In genomic region chr2:44549311-44549710, GRCm38 (mm10) we compare ENCODE assay signal across 22 mouse cellular contexts.
DNase-seq lines count a peak whose midpoint lies in the region; ATAC-seq and TF ChIP-seq lines count a peak whose summit lies in the region.
"Had no signal": no experiment of that assay in that cellular context is flagged by ENCODE, and none has a peak within 500 bp of the region (broad histone marks: within the 10 kb centered on the region; RNA-seq: fewer than 3 reads in every experiment).

No protein-coding gene starts in this region.

- peak overlapping the region; percentile 82 for H3K27ac ChIP-seq in kidney, adult 2 months (ENCODE audit: insufficient read depth, low read depth, low read length)
- H3K27ac ChIP-seq in kidney, embryonic 15.5 days: peak overlapping the region; percentile 60
- H3K27ac ChIP-seq: embryonic facial prominence, embryonic 12.5 days; forebrain, embryonic 12.5 days; heart, embryonic 13.5 days; hindbrain, embryonic 12.5 days had no signal

- TF ChIP-seq CTCF in kidney, adult 2 months (conservative IDR thresholded peaks at IDR 0.05; ENCODE audit: insufficient read depth, insufficient read length, low read depth, low read length): no peak

- no peak for TF ChIP-seq POLR2A in kidney, adult 2 months (IDR thresholded peaks at IDR 0.05; ENCODE audit: low read depth, low read length)

- peak; percentile 43; the same call in 1 of the 2 replicates for ATAC-seq in kidney, embryonic 15.5 days (replicated peaks; ENCODE audit: low FRiP score)
- ATAC-seq: CD4-positive, CD25-positive, alpha-beta regulatory T cell, adult 4 months; forebrain, embryonic 16.5 days had no signal

- WGBS in kidney, adult 2 months: 71% methylated on average over 6 of the region's 6 CpGs
- WGBS in kidney, embryonic 15.5 days: 48% methylated on average over 6 of the region's 6 CpGs

- H3K4me2 ChIP-seq in kidney, embryonic 15.5 days: no peak overlapping the region
- H3K4me2 ChIP-seq: embryonic facial prominence, embryonic 12.5 days; forebrain, embryonic 12.5 days; heart, embryonic 13.5 days; hindbrain, embryonic 12.5 days had no signal

- H3K4me3 ChIP-seq in kidney, adult 2 months (ENCODE audit: insufficient read depth, low read depth, low read length): no peak overlapping the region
- H3K4me3 ChIP-seq in kidney, embryonic 15.5 days (replicated peaks): no peak overlapping the region
- H3K4me3 ChIP-seq: embryonic facial prominence, embryonic 12.5 days; forebrain, embryonic 12.5 days; heart, embryonic 13.5 days; hindbrain, embryonic 12.5 days had no signal

- H3K36me3 ChIP-seq in kidney, adult 2 months (ENCODE audit: control insufficient read depth, insufficient read depth, low read length): no peaks in the 10 kb centered on the region
- no peaks in the 10 kb centered on the region for H3K36me3 ChIP-seq in kidney, embryonic 15.5 days
- H3K36me3 ChIP-seq: embryonic facial prominence, embryonic 12.5 days; forebrain, embryonic 12.5 days; G1E; heart, embryonic 13.5 days; hindbrain, embryonic 12.5 days had no signal

- peak; percentile 8 for DNase-seq in adrenal gland, adult 2 months
- no peak for DNase-seq in adrenal gland, adult 18-20 months (ENCODE audit: low spot score in 2 of 2)
- peak; percentile 72 for DNase-seq in kidney, adult 2 months
- DNase-seq in kidney, postnatal 14 days: peak; percentile 78
- no peak for DNase-seq in urinary bladder, adult 2 months (ENCODE audit: low spot score)
- no peak for DNase-seq in spleen, postnatal 14 days (ENCODE audit: low spot score in 2 of 2)
- no peak for DNase-seq in thymus, adult 18-20 months
- DNase-seq: adrenal gland, postnatal 14 days; B cell, adult 2 months; cerebellum, adult 11-12 months; cerebellum, adult 9-10 months; cerebellum, postnatal 25 days; gastrocnemius, postnatal 25 days; heart, postnatal 4 days had no signal

- no peaks in the 10 kb centered on the region for H3K4me1 ChIP-seq in kidney, adult 2 months (ENCODE audit: control insufficient read depth, insufficient read depth, low read length)
- no peaks in the 10 kb centered on the region for H3K4me1 ChIP-seq in kidney, embryonic 15.5 days
- H3K4me1 ChIP-seq: embryonic facial prominence, embryonic 12.5 days; forebrain, embryonic 12.5 days; heart, embryonic 13.5 days; hindbrain, embryonic 12.5 days had no signal

- no peak overlapping the region for H3K9ac ChIP-seq in kidney, embryonic 15.5 days
- H3K9ac ChIP-seq: embryonic facial prominence, embryonic 12.5 days; forebrain, embryonic 12.5 days; heart, embryonic 13.5 days; hindbrain, embryonic 12.5 days had no signal

- H3K27me3 ChIP-seq in kidney, adult 2 months (replicated peaks; ENCODE audit: control insufficient read depth, insufficient read depth, low read length): no peaks in the 10 kb centered on the region
- H3K27me3 ChIP-seq in kidney, embryonic 15.5 days: no peaks in the 10 kb centered on the region
- H3K27me3 ChIP-seq: embryonic facial prominence, embryonic 12.5 days; forebrain, embryonic 12.5 days; heart, embryonic 13.5 days; hindbrain, embryonic 12.5 days had no signal

- no peaks in the 10 kb centered on the region for H3K9me3 ChIP-seq in kidney, embryonic 15.5 days (replicated peaks)
- H3K9me3 ChIP-seq: embryonic facial prominence, embryonic 12.5 days; forebrain, embryonic 12.5 days; G1E; heart, embryonic 13.5 days; hindbrain, embryonic 12.5 days had no signal

Comparison
In these comparisons a context has a peak if more than half of its experiments do, and no peak if none do; other contexts are left out.
1. DNase-seq: peak in adrenal gland, adult 2 months (single experiment), kidney, adult 2 months (single experiment) and kidney, postnatal 14 days (single experiment); none in adrenal gland, adult 18-20 months (0 of 2), urinary bladder, adult 2 months (single experiment), spleen, postnatal 14 days (0 of 2) and thymus, adult 18-20 months (0 of 2).